Mouse (Mus musculus) kidney, postnatal 14 days (tissue): ENCODE results near the gene Dnajb3.

Source experiments
- DNase-seq: peaks from one replicate; pipeline ENCODE4 v3.0.0; 2022; ENCODE audit warnings: mixed read lengths

Gene Dnajb3

DNA sequence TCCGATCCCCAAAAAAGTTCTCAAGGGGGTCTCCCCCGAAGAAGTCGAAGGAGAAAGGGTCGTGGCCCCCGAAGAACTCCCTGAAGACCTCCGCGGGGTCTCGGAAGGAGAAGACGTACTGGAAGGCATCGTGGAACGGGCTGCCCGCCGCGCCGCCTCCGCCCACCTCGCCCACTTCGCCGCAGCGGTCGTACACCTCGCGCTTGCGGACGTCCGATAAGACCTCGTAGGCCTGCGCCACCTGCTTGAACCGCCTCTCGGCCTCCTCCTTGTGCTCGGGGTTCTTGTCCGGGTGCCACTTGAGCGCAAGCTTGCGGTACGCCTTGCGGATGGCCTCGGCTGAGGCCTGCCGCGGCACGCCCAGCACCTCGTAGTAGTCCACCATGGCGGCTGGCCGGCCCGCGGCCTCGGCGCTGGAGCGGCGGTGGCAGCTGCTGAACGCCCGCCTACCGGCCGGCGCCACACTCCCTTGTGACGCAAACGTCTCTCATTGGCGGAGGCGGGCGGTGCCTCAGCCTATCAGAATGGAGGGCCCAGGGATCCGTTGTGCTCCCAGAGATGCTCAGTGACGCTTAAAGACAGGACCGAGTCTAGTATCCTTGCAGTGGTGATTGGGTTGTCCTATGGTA, at the start of gene Dnajb3:
Dnajb3 (minus strand) TSS at position 489 of the 629 bp plus-strand sequence.
- DNase-seq: peak; percentile 84

DNA sequence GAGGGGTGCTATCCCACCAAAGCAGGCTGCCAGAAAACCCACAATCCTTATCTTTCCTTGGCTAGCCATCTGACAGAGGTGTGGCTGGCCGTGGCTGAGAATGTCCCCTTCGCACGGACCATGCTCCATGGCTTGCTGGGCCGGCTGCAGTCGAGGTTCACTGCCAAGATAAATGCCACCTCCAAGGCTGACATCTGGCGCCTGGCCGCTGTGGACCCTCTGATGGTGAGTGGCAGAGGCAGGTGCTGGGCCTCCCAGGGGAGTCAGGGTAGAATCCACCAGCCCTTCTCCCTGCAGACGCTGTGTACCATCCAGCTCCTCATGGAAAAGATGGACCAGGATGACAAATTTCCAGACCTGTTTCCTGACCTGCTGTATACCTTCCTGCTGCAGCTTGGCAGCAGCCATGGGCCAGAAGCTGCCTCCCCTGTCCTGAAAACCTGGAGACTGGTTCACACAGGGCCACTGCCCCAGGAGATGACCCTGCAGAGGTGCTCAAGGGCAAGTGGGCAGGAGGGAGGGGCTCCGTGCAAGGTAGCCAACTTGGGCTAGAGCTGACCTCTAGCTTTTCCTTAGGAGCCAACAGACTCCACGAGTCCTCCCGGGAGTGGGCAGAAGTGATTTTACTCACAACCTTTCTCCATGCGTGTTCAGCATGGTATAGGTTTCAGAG, 49.3 kb upstream of the Dnajb3 start:
- no peak for DNase-seq

DNA sequence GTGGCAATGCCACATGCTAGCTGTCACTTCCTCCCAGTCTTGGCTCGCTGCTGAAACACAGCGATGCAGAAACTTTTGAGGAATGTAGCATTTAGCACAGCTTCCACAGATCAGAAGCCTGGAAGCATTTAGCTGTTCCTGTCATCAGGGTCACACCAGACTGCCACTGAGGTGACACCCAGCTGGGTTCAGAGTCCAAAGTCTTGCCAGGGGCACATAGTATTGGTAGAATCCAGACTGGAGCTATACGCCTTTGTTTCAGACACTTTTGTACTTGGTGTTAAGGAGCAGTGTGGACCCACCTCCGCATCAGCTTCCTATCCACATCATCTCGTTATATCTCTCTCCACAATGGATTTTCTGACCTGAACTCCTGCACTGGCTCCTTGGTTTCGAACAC, 48.0 kb upstream of the Dnajb3 start:
- no peak for DNase-seq

DNA sequence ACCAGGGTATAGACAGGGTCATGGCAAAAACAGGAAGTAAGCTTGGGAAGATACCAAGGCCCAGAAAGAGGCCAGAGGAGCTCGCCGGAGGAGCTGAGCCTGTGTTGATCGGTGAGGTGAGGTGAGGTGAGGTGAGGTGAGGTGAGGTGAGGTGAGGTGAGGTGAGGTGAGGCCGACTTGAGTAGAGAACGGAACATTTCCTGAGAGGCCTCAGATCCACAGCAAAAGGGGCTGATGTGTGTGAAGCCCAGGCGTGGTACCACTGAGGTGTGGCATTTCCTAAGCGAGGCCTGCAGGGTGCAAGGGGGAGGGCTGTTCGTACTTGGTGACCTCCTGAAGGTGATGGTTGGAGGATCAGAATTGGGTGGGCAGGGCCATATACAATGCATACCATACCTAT, 47.5 kb upstream of the Dnajb3 start:
- no peak for DNase-seq

DNA sequence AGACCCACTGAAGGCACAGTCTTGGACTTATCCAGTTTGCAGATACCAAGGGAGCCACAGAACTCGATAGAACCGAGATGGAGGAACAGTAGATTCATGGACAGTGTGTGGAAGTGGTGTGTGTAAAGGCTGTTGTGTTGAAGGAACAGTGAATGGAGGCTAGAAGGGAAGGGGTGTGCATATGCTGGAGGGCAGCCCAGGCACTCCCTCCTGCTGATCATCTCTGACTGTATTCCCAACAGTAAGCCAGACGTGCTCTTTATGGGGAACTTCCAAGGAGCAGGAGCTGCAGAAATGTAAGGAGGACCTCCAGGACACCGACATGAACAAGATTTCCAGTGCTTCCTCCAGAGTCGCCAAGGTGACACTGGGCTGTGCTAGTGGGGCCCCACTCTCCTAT, 44.4 kb upstream of the Dnajb3 start:
- no peak for DNase-seq

DNA sequence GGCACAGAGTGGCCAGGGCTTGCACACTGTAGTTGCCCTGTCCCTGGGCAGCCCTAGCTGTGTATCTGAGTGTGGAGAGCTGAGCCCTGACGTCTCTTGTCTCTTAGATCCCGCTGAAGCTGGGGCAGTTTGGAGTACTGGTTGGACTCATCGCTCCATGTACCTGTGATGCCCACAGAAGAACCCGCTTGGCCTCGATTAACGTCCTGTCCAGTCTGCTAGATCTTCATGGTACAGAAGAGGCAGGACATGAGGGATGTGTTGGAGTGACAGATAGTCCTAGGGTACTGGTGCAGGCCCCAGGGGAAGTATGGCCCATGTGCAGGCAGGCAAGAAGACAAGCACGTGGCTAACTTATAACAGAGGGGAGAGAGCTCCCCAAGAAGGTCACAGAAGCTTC, 44.0 kb upstream of the Dnajb3 start:
- no peak for DNase-seq

DNA sequence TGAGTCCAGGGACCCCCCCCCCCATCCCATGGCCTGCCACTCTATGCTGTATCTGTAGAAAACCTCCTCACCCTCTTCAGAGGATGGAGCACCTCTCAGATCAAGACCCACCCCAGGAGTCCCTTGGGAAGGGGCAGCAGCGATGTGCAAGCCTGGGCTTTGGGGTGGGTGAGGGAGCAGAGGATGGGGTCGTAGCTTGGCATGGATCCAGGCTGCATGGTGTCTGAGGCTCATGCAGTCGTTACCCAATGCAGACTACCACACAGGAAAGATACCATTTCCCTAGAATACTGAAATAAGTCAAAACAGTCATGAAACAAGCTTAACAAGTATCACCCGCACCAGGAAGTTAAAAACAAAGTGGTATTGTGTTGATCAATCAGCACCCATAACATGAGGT, 43.1 kb upstream of the Dnajb3 start:
- no peak for DNase-seq

DNA sequence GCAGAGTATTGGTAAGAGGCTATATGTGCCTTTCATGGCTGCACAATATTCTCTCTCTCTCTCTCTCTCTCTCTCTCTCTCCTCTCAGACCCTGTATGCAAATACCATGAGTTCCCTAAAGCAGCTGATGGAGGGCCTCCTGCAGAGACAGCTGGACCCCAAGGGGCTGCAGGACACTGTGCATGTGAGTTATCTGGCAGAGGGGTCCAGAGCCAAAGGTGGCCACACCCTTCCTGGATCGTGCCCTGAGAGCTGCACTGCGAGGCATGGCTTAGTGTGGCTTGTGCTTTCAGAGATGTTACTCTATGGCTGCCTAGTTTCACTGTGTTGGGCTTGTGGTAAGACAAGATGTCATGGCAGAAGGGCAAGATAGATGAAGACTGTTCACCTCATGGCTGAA, 42.1 kb upstream of the Dnajb3 start:
- DNase-seq: no peak

DNA sequence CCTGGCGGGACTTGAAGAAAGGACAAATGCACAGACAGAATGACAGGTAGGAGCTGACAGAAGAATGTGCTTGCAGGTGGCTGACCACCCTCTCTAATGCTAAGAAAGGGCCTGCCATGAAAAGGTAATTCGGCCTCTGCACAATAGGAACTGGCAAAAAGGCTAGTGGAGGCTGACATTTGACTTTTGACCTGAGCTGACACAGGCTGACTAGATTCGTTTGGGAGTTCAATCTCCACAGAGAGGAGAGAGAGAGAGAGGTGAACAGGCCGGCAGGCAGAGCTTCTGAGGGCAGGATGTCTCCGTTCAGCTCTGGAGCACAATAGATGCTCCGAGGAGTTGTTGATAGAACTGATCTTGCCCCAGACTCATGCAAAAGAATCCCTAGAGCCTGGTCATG, 40.8 kb upstream of the Dnajb3 start:
- no peak for DNase-seq

DNA sequence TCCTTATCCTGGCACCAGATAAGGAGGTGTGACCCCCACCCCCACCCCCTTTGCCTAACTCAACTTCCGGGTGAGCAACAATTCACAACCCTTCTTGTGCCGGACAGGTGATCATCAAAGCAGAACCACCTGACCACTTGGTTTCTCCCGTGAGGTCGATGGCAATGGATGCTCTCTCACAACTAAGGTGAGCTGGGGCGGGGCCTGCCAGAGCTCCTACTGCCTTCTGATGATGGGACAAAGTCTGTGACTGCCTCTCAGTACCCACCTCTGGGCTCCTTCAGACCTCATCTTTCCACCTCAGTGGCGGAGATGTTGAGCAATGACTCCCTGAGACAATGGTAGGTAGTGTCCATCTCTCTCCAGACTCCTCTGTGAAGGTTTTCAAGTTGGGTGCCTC, 40.3 kb upstream of the Dnajb3 start:
- no peak for DNase-seq

DNA sequence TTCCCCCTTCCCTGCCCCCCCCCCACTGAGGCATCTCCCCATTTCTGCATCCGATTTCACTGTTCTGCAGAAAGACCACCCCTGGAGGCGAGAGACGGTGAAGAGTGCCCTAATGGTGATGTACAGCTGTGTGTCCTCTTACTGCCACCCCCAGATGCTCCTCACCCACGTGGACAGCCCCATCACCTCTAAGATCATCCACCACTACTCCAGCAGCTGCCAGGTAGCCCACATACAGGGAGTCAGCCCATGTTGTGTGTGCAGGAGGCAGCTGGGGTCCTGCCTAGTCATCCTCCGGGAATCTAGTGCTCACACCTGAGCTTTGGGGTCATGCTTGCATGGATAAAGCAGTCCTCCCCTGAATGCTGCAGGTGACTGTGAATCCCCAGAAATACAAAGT, 38.3 kb upstream of the Dnajb3 start:
- DNase-seq: no peak

DNA sequence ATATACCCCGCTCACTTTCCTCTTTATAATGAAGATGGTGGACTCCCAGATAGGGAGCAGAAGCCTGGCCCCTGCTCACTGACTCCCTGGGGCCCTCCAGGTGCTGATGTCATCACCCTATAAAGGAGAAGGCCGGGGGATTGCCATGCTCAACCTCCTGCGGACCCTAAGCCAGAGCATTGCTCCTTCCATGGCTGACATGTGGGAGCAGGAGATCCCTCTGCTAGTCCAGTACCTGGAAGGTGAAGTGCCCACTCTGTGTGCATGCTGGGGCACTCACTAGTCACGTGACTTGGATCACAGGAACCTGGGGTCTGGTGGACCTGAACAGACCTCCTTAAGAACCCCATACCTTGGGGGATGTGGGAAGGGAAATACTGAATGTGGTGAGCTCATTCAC, 35.0 kb upstream of the Dnajb3 start:
- no peak for DNase-seq

DNA sequence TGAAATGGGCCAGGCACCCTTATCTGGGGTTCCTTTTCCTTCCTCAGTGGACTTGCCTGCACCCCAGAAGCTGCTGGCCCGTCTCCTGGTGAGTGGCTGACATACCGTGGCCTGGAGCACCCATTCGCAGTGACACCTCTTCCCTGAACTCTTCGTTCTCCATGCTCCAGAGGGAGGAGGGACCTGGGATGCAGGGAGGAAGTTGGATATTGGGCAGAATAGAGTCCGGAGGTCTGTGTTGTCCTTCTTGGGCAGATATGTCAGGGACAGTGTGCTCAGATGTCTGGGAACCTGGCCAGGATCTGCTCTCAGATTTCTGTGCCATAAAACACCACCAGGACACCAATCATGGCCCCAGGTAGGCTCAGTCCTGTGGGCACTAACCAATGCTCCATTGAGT, 34.5 kb upstream of the Dnajb3 start:
- no peak for DNase-seq

DNA sequence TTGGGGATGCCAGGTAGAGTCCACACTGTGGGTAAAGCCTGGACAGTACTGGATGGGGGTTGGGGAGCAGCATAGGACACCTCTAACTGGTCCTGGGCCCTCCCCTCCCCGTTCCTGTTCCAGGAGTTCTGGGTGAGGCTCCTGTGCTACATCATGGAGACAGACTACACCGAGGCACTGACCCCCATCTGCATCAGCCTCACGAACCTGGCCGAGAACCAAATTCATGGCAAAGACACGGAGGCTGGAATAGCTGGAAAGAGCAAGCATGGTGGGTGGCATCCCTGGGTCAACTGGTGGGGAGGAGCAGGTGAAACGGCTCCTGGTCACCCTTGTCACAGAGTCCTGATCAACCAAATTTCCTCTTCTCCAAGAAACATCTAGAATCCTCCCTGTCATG, 33.2 kb upstream of the Dnajb3 start:
- no peak for DNase-seq

DNA sequence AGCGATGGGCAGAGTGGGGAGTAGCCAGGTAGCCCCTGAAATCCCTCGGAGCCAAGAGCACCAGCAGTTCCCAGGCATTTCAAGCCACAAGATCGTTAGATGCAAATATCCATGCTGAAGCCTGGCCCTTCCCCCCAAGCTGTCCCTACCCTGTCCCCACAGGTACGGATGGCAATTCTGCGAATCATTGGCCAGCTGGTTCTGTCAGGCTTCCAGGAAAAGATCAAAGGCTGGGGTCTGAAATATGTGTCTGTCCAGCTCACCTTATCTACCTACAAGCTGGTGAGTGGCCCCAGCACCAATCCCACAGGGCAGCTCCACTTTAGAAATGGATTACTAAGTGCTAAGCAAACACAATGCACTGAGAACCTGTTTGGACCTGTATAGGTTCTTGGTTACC, 31.7 kb upstream of the Dnajb3 start:
- DNase-seq: no peak

DNA sequence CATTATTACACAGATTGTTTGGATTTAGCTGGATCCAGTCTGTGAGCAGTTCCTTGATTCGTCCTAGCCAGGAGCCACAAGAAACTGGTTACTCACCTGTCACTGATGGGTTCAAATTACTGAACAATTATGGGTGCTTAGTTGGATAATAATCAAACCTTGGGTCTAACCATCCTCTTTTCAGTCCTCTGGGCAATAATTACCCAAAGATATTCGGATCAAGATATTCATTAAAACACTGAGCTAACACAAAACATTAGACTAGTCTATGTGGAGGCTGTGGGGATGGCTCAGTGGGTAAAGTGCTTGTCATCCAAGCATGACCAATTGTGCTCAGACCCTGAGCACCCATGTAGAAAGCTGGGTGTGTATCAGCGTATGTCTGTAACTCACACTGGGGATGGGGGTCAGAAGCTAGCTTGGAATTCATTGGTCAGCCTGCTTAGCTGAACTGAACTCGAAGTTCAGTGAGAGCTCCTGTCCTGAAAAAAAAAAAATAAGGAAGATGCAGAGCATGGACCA, 30.4 kb upstream of the Dnajb3 start:
- DNase-seq: no peak

DNA sequence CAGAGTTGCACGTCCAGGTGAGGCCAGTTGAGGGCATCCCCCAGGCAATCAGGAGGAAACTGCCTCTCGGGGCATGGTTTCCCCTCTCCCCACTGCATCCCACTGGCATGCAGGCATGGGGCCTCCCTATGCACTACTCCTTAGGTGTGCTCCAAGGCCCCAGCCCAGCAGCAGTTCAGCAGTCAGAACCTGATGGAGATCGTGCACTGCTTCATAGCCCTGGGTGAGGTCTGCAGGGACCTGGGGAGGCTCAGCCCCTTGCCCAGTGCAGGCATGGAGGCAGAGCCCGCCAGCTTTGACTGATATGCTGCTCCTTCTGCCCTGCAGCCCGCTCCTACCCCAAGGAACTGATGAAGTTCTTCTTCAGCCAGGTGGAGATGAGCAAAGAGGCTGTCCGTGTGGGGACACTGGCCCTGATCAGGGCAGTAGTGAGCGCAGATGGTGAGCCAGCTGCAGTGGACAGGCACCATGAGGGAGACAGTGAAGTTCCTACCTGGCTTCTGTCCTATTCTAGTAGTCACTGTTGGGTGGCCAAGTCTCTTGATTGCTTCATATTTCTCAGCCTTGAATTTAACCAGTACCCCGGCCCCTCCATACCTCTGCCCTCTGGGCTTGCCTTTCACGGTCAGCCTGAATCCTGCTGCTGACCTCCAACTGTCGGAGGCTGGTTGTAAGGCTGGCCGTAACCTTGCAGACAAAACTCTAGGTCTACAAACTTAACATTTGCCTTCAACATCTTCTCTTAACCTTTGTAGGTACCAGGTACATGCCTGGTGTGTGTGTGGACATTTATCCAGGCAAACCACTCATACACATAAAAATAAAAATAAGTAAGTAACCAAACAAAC, 29.7 kb upstream of the Dnajb3 start:
- no peak for DNase-seq

DNA sequence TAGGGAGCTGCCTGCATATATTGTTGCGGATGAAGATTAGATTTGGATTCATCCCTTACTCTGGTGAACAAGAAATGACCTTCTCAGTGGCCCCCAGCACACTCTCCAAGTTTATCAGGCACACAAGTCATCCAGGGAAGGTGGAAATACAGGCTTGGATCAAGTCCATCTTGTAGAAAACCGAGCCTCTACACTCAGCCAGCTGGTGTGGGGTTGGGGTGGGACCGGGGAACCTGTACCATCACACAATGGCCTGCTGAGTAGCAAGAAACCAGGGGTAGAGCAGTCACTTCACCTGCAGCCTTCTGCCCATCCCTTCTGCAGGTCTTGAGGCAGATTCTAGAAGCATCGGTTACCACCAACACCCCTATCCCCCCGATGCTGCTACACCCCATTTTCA, 29.1 kb upstream of the Dnajb3 start:
- no peak for DNase-seq

DNA sequence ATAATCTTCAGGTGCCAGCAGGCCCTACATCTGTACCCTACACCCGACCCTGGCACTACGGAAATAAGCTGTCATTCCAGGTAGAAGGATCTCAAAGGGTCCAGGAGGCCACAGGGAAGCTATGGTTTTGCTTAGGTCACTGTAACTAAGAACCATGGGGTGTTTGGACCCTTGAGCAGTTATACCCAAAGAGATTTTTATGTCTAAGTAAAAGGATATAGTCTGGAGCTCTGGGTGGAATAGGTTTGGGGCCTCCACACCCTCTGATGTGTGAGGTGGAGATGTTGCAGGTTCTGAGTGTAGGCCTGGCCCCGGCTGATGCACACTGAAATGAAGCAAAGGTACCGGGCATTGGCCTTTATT, 28.6 kb upstream of the Dnajb3 start:
- DNase-seq: no peak

DNA sequence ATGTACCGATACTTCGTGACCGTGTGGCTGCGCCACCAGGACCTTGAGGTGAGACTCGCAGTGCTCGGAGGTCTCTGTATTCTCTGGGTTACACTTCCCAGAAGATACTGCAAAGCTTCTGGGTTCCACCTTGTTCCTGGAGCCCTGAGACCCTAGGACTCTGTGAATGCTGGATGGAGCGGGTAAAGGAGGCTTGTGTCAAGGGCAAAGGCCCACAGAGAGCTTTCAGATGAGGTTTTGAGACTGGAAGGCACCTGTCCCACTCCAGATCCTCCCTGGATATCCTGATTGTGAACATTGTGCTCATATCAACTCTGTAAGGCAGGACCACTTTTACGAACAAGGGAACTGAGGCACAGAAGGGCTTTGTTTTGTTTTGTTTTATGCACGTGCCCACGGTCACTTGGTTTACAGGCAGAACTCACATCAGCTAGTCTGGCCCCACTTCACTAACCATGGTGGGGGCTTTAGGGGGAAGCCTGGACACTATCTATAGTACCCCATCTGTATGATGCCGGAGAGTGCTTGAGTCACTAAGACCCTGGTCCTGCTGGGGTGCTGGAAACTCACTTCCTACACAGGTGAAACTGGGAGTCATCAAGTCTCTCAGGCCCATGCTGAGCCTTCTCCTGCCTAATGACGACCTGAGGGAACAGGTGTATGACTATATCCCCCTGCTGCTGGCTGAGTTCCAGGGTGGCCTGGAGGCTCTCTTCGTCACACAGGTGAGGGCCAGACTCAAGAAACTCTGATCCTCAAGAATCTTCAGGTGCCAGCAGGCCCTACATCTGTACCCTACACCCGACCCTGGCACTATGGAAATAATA, 28.1 kb upstream of the Dnajb3 start:
- DNase-seq: no peak

DNA sequence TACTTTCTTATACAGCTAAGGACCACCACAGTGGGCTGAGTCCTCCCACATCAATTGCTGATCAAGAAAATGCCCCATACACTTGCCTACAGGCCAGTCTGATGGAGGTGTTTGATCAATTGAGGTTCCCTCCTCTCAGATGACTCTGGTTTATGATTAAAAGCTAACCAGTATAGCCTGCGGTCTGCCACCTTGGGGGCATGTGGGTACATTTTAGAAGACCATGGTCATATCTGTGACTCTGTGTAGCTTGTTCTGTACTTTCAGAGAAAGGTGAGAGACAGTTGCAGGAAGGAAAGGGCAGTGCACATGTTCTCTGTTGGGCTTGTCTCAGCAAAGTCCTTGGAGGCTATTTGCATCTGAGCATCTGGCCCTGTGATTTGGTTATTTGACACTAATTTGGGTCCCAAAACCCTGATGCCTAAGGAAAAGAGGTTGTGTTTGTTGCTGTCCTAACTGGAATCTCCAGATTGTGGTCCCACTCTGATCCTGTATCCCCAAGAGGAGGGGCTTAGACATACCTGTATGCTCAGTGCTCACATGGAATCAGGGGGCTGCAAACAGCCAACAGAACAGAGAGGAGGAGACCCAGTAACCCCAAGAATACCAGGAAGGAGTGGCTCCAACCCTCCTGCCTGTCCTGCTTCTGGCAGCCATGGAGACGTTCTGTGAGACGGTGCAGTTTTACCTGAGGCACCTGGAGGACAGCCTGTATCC, 27.2 kb upstream of the Dnajb3 start:
- no peak for DNase-seq

DNA sequence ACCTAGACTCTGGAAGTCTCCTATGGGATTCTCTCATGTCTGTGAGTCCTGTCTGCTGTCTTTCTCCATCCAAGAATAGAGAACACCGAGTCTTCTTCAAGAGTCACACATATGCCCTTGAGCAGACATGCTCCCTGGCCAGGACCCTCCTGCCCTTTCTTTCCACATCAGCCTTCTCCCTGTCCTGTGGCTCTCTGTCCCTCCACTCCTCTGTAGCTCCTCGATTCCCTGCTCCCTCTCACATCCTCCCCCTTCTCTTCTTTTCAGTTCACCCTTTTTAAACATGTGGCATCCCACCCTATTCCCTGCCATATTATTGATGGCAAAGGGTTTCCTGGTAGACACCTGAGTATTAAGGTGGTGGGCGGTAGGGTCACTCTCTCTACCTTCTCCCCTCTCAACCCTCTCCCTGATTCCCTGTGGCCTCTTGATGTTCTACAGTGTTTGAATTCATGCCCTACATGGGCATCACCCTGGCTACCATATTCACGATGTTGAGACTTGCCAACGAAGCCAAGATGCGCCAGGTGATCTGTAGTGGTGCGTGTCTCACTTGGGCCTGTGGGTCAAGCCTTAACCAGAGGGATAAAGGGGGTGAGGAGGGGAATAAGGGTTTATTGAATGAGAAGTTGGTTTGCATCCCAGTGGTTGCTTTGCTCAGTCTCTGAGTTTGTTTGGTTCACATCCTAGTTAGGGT, 26.4 kb upstream of the Dnajb3 start:
- no peak for DNase-seq
